Mouse (Mus musculus) embryonic fibroblast, embryonic 13.5 days (primary cell): ENCODE measurements around the gene C2cd2l.

ENCODE experiments used
- CTCF ChIP-seq: IDR thresholded peaks from 2 replicates; pipeline ENCODE4 v1.5.1; 2011; ENCODE audit warnings: mild to moderate bottlenecking, control low read depth, low read length, moderate library complexity, borderline replicate concordance; ENCODE audit not compliant: insufficient read depth
- POLR2A ChIP-seq: IDR thresholded peaks from 2 replicates; pipeline ENCODE4 v1.6.1; 2011; ENCODE audit warnings: low read depth, mild to moderate bottlenecking, control low read depth, low read length, moderate library complexity

- no peak for TF ChIP-seq CTCF
- no peak for TF ChIP-seq POLR2A
Observed at GRCm38 (mm10) chr9:44268432-44268831, 51.7 kb downstream of the C2cd2l start, which contains the start of gene Nlrx1.
